Mouse (Mus musculus) activated CD4-positive, CD25-positive, alpha-beta regulatory T cell (primary cell): ENCODE data around the gene Brs3. TPM values are rescaled to one million over a fixed set of nuclear protein-coding genes. Genes with fewer than 3 reads are reported as not detected.

ENCODE experiments used
- polyA plus RNA-seq, 2 experiments: library from polyadenylated mRNA; unstranded; fragments of 100-300 nt; shearing (Covaris generic); gene quantifications; one replicate each; pipeline ENCODE4 v1.2.1; 2017

Gene Brs3
- polyA plus RNA-seq = under 1 TPM in 1 of 2 experiments, not detected in 1; 0.10 TPM

GRCm38 (mm10) chrX:57042774-57043173, at the start of gene Brs3:
Gene Brs3, plus strand, starts transcription at chrX:57043074.

GRCm38 (mm10) chrX:57053174-57053992, 10.5 kb downstream of the Brs3 start, which contains the start of gene Htatsf1:
Gene Htatsf1, plus strand, starts transcription at chrX:57053583.

GRCm38 (mm10) chrX:57087806-57088205, 44.9 kb downstream of the Brs3 start, which contains the start of gene Vgll1:
Gene Vgll1, plus strand, starts transcription at chrX:57088106.

Other genes with a start within 250 kb of the Brs3 start
- under 1 TPM; 0.31 to 0.32 TPM for gene Map7d3, start 220.7 kb upstream of the Brs3 start, polyA plus RNA-seq
- under 1 TPM in 1 of 2 experiments, not detected in 1; 0.01 TPM for gene Adgrg4, start 172.9 kb upstream of the Brs3 start, polyA plus RNA-seq
- gene Htatsf1, start 10.5 kb downstream of the Brs3 start, polyA plus RNA-seq = 10 to 100 TPM; 50.8 to 67.2 TPM
- not detected for gene Vgll1, start 45.0 kb downstream of the Brs3 start, polyA plus RNA-seq
- gene Cd40lg, start 169.1 kb downstream of the Brs3 start, polyA plus RNA-seq = 10 to 100 TPM; 37.0 to 79.0 TPM